Mouse (Mus musculus) liver, adult (tissue): ENCODE data around the gene Shisa5.

Experiments
- GATA4 ChIP-seq: IDR thresholded peaks from 2 replicates; pipeline ENCODE4 v1.6.1; 2014; ENCODE audit warnings: mild to moderate bottlenecking, low read length; ENCODE audit not compliant: insufficient replicate concordance

The Shisa5 gene

DNA sequence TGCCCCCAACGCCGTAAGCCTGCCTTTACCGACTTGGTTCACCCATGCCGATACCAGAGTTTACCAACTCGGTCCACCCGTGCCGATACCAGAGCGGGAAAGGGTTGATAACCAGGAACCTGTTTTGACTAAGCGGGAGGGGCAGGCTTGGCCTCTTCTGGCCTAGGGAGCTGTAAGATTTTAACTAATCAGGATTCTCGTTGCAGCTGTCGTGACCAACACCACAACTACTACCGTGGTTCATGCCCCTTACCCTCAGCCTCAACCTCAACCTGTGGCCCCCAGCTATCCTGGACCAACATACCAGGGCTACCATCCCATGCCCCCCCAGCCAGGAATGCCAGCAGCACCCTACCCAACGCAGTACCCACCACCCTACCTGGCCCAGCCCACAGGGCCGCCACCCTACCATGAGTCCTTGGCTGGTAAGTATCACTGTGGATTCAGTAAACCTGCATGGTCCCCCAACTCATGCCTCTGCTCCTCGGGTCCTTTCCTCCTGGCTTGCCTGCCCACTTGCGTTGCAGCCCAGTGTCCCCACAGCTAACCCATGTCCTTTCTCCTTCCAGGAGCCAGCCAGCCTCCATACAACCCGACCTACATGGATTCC lies 17.8 kb downstream of the Shisa5 start:
- no peak for TF ChIP-seq GATA4

- no peak for TF ChIP-seq GATA4
Measured at GRCm38 (mm10) chr9:109056916-109057315, 18.6 kb downstream of the Shisa5 start.

- TF ChIP-seq GATA4: no peak
Measured at GRCm38 (mm10) chr9:109057543-109057942, 19.2 kb downstream of the Shisa5 start.

DNA sequence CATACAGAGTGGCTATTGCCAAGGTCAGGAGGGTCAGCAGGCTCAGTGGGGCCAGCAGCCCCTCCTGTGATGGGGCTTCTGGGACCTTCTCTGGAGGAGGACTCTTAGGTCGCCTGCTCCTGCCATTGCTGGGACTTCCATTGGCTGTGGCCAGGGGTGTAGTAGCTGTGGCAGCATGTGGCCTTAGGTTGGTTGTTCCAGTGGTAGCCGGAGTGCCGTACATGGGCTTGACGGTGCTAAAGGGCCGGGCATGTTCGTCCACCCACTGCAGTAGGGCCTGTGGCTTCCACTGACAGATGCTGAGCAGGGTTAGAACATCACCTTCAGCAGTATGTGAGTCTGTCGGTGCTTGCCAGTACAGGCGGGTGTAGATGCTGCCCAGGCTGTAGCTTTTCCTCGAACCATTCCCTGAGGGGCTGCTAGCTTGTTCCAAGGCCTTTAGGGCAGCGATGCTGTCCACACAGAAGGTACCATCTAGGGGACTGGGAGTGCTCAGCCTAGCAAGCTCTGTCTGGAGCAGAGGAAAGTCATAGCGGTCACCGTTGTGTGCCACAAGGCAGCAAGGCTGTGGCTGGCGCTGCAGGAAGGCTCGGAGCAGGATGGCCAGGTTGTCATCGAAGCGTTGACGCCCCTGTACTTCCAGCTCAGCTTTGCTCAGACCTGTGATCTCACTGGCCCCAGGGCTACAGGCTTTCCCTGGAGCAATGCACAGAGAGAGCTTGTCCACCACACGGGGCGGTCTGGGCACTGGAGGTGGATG lies 19.8 kb downstream of the Shisa5 start:
- no peak for TF ChIP-seq GATA4

- peak; percentile 87; the same call in 1 of the 2 replicates for TF ChIP-seq GATA4
Measured at GRCm38 (mm10) chr9:109059136-109059903, 21.0 kb downstream of the Shisa5 start, which contains the start of gene Trex1. Gene Trex1 (minus strand): TSS chr9:109059734.

- TF ChIP-seq GATA4: no peak
Measured at GRCm38 (mm10) chr9:109060184-109060897, 22.0 kb downstream of the Shisa5 start.

DNA sequence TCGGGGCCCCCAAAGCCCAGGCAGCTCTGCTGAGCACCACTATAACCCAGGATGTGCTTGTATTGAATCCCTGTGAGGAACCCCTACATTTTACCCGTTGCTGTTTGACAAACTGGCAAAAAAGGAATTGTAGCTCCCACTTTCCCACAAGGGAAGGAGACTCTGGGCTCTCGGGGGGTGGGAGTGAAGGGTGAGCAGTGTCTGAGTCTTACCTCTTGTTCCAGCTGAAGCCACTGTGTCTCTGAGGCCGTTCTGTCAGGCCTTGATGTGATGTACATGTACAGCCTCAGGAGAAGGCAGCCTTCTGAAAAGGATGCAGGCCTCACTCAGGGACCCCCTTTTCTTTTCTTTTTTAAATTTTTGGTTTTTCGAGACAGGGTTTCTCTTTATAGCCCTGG lies 22.5 kb downstream of the Shisa5 start:
- TF ChIP-seq GATA4: no peak

DNA sequence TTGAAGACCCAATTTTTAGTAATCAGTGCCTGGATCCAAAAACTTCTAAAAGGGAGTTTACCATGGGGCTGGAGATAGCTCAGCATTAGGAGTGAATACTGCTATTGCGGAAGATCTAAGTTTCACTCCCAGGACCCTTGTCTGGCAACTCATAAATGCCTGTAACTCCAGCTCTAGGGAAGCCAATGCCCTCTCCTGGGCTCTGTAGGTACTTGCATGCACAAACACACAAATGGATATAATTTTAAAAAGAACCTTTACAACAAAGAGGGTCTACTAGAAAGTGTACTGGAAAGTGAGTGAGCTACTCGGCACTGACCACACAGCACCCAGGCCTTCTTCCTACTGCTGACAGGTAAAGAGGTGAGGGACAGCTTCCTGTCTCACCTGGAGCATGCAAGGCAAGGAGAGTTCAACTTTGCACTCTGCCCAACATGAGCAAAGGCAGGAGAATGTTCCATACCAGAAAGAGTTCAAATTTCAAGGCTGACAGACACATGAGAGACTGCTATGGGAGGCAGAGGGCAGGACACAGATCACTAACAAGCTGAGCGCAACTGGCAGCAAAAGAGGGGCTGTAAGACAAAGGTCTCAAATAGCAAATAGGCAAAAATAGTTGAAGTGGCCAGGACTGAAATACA lies 29.9 kb downstream of the Shisa5 start:
- no peak for TF ChIP-seq GATA4

GRCm38 (mm10) chr9:109073661-109074573 lies 35.6 kb downstream of the Shisa5 start, which contains the start of gene Atrip:
Gene Atrip (minus strand): TSS chr9:109074124.
- peak; percentile 14; the same call in 1 of the 2 replicates for TF ChIP-seq GATA4

DNA sequence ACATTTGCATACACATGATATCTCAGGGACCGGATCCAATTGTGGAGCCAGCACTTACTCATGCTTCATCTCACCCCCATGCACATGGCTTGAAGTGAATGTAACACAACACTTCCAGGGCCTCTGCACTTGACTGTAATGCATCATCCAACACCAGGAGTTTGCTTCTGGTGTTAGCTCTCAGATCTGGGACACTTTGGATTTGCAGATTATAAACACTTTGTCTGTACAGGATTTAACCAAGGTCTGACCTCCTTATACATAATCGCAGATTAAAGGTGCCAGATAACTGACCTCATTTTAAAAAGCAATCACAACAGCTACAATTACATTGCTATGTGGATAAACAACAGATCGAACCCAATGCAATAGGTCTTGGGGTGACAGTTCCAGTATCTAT lies 42.2 kb downstream of the Shisa5 start:
- no peak for TF ChIP-seq GATA4

DNA sequence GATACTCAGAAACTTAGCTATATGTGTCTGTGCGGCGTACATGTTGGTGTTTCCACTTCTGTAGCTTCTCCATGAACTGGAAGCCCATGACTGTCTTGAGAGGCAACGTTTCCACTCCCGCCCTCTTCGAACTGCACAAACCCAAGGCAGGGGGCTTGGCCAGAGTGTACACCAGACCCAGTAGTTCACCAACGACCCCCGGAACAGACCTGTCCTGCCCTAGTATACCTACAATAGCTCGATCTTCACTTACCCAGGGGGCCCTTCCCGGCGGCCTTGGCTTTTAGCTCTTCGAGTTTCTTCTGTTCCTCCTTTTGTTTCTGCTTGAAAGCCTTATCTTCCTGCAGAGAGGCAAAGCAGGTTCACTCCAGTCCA lies 43.4 kb downstream of the Shisa5 start:
- TF ChIP-seq GATA4: no peak

DNA sequence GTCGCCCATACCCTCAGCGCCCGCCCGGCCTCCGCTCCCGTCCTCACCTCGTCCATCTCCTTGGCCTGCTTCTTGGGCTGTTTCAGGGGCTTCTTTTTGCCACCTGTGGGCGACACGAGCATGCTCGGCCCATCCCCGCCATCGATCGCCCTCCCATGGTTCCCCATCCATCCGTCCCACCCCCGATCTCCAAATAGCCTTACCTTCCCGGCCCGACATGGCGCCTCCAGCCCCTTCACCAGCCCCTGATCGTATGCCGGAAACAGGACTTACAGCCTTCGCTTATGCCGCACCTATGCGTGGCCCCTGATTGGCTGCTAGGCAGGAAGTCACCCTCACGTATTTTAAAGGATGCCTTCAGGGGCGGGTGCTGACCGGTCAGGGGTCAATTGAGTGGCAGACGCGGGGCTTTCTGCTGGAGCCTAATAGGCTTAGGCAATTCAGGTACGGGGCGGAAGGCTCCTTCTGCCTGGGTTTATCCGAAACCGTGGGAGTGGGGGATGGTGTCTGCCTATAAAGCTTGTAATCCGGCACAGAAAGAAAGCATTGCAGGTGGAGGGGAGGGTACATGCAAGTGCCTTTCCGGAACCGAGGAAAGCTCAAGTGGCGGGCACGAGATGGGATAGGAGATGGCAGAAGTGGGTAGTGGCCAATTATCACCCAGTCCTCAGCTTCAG lies 43.9 kb downstream of the Shisa5 start, which contains the start of the genes Ccdc51 and Tma7:
Gene Ccdc51 (plus strand): TSS at position 370 of the 677 bp plus-strand sequence.
Gene Tma7 (minus strand): TSS at position 464 of the 677 bp plus-strand sequence.
- peak; percentile 12; the same call in 1 of the 2 replicates for TF ChIP-seq GATA4

- no peak for TF ChIP-seq GATA4
Measured at GRCm38 (mm10) chr9:109084922-109085321, 46.6 kb downstream of the Shisa5 start.
